Mouse (Mus musculus) C2C12 (cell line): Measurements from ENCODE around the gene Iqsec1.

Experiments
- CTCF ChIP-seq: IDR thresholded peaks from one replicate; pipeline ENCODE4 v1.5.1; 2011; ENCODE audit not compliant: control insufficient read depth, insufficient read depth, insufficient read length
- MAX ChIP-seq: IDR thresholded peaks from one replicate; pipeline ENCODE4 v1.6.1; 2011; ENCODE audit warnings: mild to moderate bottlenecking, control low read depth
- MYOG ChIP-seq: IDR thresholded peaks from one replicate; pipeline ENCODE4 v1.6.1; 2011; ENCODE audit not compliant: control insufficient read depth, insufficient read length; ENCODE audit errors: extremely low read depth
- USF1 ChIP-seq: IDR thresholded peaks from one replicate; pipeline ENCODE4 v1.6.1; 2011; ENCODE audit warnings: low read depth, mild to moderate bottlenecking, control low read depth, moderate library complexity

- TF ChIP-seq USF1 (no peak), CTCF (no peak), MAX (no peak), MYOG (no peak)
Measured at GRCm38 (mm10) chr6:90709929-90710777, 278.3 kb downstream of the Iqsec1 start.
